Mouse (Mus musculus) kidney, embryonic 14.5 days (tissue): Measurements from ENCODE around the gene Cth. TPM values are rescaled to one million over a fixed set of nuclear protein-coding genes. Genes with fewer than 3 reads are reported as not detected.

ENCODE experiments used
- ATAC-seq: fragments of 200-750 bp; cut with Nextera tagmentation; 2 replicates; pipeline ENCODE4 v1.8.0; 2017; ENCODE audit warnings: moderate number of reproducible peaks, mild to moderate bottlenecking, moderate TSS enrichment, moderate library complexity; ENCODE audit not compliant: low FRiP score, low TSS enrichment
- H3K27ac ChIP-seq: fragments of 300-500 bp; sonication (generic); 2 replicates; pipeline ENCODE4 v1.5.1; 2014; ENCODE audit warnings: low read depth, mild to moderate bottlenecking, low read length, moderate library complexity, mixed read lengths
- H3K27me3 ChIP-seq: fragments of 300-500 bp; sonication (generic); 2 replicates; pipeline ENCODE4 v1.6.1; 2014; ENCODE audit warnings: mild to moderate bottlenecking, low read length; ENCODE audit not compliant: control insufficient read depth, insufficient read depth
- H3K36me3 ChIP-seq: fragments of 300-500 bp; sonication (generic); 2 replicates; pipeline ENCODE4 v1.6.1; 2014; ENCODE audit warnings: low read length, mixed read lengths; ENCODE audit not compliant: control insufficient read depth, insufficient read depth
- H3K4me1 ChIP-seq: fragments of 300-500 bp; sonication (generic); 2 replicates; pipeline ENCODE4 v1.6.1; 2014; ENCODE audit warnings: low read length, mixed read lengths; ENCODE audit not compliant: control insufficient read depth, insufficient read depth
- H3K4me2 ChIP-seq: fragments of 300-500 bp; sonication (generic); replicated peaks from 2 replicates; pipeline ENCODE4 v1.6.1; 2014; ENCODE audit warnings: low read depth, mild to moderate bottlenecking, low read length
- H3K4me3 ChIP-seq: fragments of 300-500 bp; sonication (generic); 2 replicates; pipeline ENCODE4 v1.5.1; 2014; ENCODE audit warnings: mild to moderate bottlenecking, low read length
- H3K9ac ChIP-seq: fragments of 300-500 bp; sonication (generic); 2 replicates; pipeline ENCODE4 v1.6.1; 2014; ENCODE audit warnings: low read depth, mild to moderate bottlenecking, low read length, moderate library complexity
- H3K9me3 ChIP-seq: fragments of 300-500 bp; sonication (generic); 2 replicates; pipeline ENCODE4 v1.6.1; 2016; ENCODE audit warnings: low read length; ENCODE audit not compliant: control insufficient read depth
- WGBS: fragments of 180-500 bp; shearing (Covaris S2); extraction: QIAGEN DNeasy Blood & Tissue Kit; methylation state at CpG from one replicate; pipeline ENCODE4 v1.1.7; 2014; 5-methylcytosine and 5-hydroxymethylcytosine counted together
- polyA plus RNA-seq: library from polyadenylated mRNA; unstranded; fragments of >200 nt; fragmentation: Nextera tagmentation; extraction: Ambion mirVana; gene quantifications from 2 replicates; pipeline ENCODE4 v1.2.1, GENCODE M21; 2014

Gene Cth
- polyA plus RNA-seq, 1 experiment from 2014 or later = 32.6 TPM

GRCm38 (mm10) chr3:157923268-157923835 lies 1.5 kb downstream of the Cth start:
- H3K9ac ChIP-seq = no peak overlapping the region
- 0 out of 2 replicates have a peak overlapping the region, but pooled peaks have one; percentile 2 for H3K4me3 ChIP-seq
- H3K9me3 ChIP-seq = no peaks in the 10 kb centered on the region
- H3K27me3 ChIP-seq = no peaks in the 10 kb centered on the region
- H3K27ac ChIP-seq = no peak overlapping the region
- 0 out of 2 replicates have a peak, but pooled peaks cover 4% of the 10 kb centered on the region for H3K4me1 ChIP-seq
- 72% methylated on average over 3 of the region's 3 CpGs for WGBS
- no peaks in the 10 kb centered on the region for H3K36me3 ChIP-seq
- H3K4me2 ChIP-seq = peak overlapping the region; percentile 22; the same call in 1 of the 2 replicates
- ATAC-seq = no peak

- ATAC-seq = no peak
- Histone ChIP-seq H3K27me3 (no peaks in the 10 kb centered on the region), H3K27ac (no peak overlapping the region)
Measured at GRCm38 (mm10) chr3:157921376-157921775, 3.5 kb downstream of the Cth start.

GRCm38 (mm10) chr3:157916336-157916735 lies 8.5 kb downstream of the Cth start:
- H3K27ac ChIP-seq = no peak overlapping the region
- no peak for ATAC-seq
- H3K9me3 ChIP-seq = no peaks in the 10 kb centered on the region
- no peaks in the 10 kb centered on the region for H3K4me1 ChIP-seq
- H3K9ac ChIP-seq = no peak overlapping the region
- H3K36me3 ChIP-seq = no peaks in the 10 kb centered on the region
- H3K4me2 ChIP-seq = no peak overlapping the region
- H3K4me3 ChIP-seq = no peak overlapping the region
- WGBS = 84% methylated on average over 4 of the region's 4 CpGs
- H3K27me3 ChIP-seq = no peaks in the 10 kb centered on the region

More at GRCm38 (mm10) chr3:157921376-157921775, 3.5 kb downstream of the Cth start:
- Histone ChIP-seq H3K4me1 (0 out of 2 replicates have a peak, but pooled peaks cover 4% of the 10 kb centered on the region), H3K9me3 (no peaks in the 10 kb centered on the region), H3K4me2 (no peak overlapping the region), H3K4me3 (no peak overlapping the region), H3K36me3 (no peaks in the 10 kb centered on the region), H3K9ac (no peak overlapping the region)
- WGBS = 87% methylated on average over 2 of the region's 2 CpGs

GRCm38 (mm10) chr3:157912155-157912554 lies 12.7 kb downstream of the Cth start:
- Histone ChIP-seq H3K27me3 (no peaks in the 10 kb centered on the region), H3K9me3 (no peaks in the 10 kb centered on the region), H3K36me3 (no peaks in the 10 kb centered on the region; the same call in 1 of the 2 replicates), H3K4me3 (no peak overlapping the region), H3K4me1 (no peaks in the 10 kb centered on the region), H3K9ac (no peak overlapping the region), H3K27ac (no peak overlapping the region), H3K4me2 (no peak overlapping the region)
- ATAC-seq = no peak
- WGBS = 81% methylated on average over 2 of the region's 2 CpGs

- no peak overlapping the region for H3K4me2 ChIP-seq
- no peaks in the 10 kb centered on the region for H3K4me1 ChIP-seq
- ATAC-seq = no peak
- WGBS = 69% methylated on average over 3 of the region's 3 CpGs
- peaks cover 3% of the 10 kb centered on the region; the same call in 1 of the 2 replicates for H3K36me3 ChIP-seq
- no peak overlapping the region for H3K9ac ChIP-seq
- no peak overlapping the region for H3K27ac ChIP-seq
- no peaks in the 10 kb centered on the region for H3K27me3 ChIP-seq
- H3K4me3 ChIP-seq = no peak overlapping the region
- H3K9me3 ChIP-seq = no peaks in the 10 kb centered on the region
Measured at GRCm38 (mm10) chr3:157910262-157910661, 14.6 kb downstream of the Cth start.

- no peak overlapping the region for H3K27ac ChIP-seq
- peaks cover 9% of the 10 kb centered on the region for H3K36me3 ChIP-seq
- ATAC-seq = no peak
- no peak overlapping the region for H3K4me2 ChIP-seq
- H3K4me3 ChIP-seq = no peak overlapping the region
- no peaks in the 10 kb centered on the region for H3K27me3 ChIP-seq
- H3K9ac ChIP-seq = no peak overlapping the region
- no peaks in the 10 kb centered on the region for H3K9me3 ChIP-seq
- no peaks in the 10 kb centered on the region for H3K4me1 ChIP-seq
- 82% methylated on average over 3 of the region's 3 CpGs for WGBS
Measured at GRCm38 (mm10) chr3:157908166-157908565, 16.7 kb downstream of the Cth start.

- no peak overlapping the region for H3K4me2 ChIP-seq
- WGBS = 64% methylated on average over 5 of the region's 5 CpGs
- no peaks in the 10 kb centered on the region for H3K4me1 ChIP-seq
- no peak; the same call in 1 of the 2 replicates for ATAC-seq
- no peaks in the 10 kb centered on the region for H3K9me3 ChIP-seq
- H3K27me3 ChIP-seq = no peaks in the 10 kb centered on the region
- no peak overlapping the region for H3K9ac ChIP-seq
- peaks cover 9% of the 10 kb centered on the region for H3K36me3 ChIP-seq
- H3K27ac ChIP-seq = no peak overlapping the region
- H3K4me3 ChIP-seq = no peak overlapping the region
Measured at GRCm38 (mm10) chr3:157901721-157902120, 23.2 kb downstream of the Cth start.

GRCm38 (mm10) chr3:157899986-157900385 lies 24.9 kb downstream of the Cth start:
- no peak overlapping the region for H3K4me3 ChIP-seq
- H3K36me3 ChIP-seq = peaks cover 5% of the 10 kb centered on the region
- H3K4me2 ChIP-seq = no peak overlapping the region
- no peak for ATAC-seq
- H3K27ac ChIP-seq = no peak overlapping the region
- H3K27me3 ChIP-seq = no peaks in the 10 kb centered on the region
- no peaks in the 10 kb centered on the region for H3K9me3 ChIP-seq
- no peak overlapping the region for H3K9ac ChIP-seq
- no peaks in the 10 kb centered on the region for H3K4me1 ChIP-seq
- 91% methylated on average over 1 of the region's 1 CpGs for WGBS

- no peaks in the 10 kb centered on the region for H3K27me3 ChIP-seq
- no peaks in the 10 kb centered on the region; the same call in 1 of the 2 replicates for H3K36me3 ChIP-seq
- 91% methylated on average over 3 of the region's 3 CpGs for WGBS
- H3K9me3 ChIP-seq = no peaks in the 10 kb centered on the region
- H3K9ac ChIP-seq = no peak overlapping the region
- no peak overlapping the region for H3K27ac ChIP-seq
- no peak overlapping the region for H3K4me2 ChIP-seq
- no peak for ATAC-seq
- no peaks in the 10 kb centered on the region for H3K4me1 ChIP-seq
- no peak overlapping the region for H3K4me3 ChIP-seq
Measured at GRCm38 (mm10) chr3:157897645-157898044, 27.2 kb downstream of the Cth start.
